Mouse (Mus musculus) kidney, postnatal 0 days (tissue): Measurements from ENCODE around the gene Ppp6r3. TPM values are rescaled to one million over a fixed set of nuclear protein-coding genes. Genes with fewer than 3 reads are reported as not detected.

Experiments
- ATAC-seq: fragments of 200-750 bp; cut with Nextera tagmentation; replicated peaks from 2 replicates; pipeline ENCODE4 v1.8.0; 2017; ENCODE audit warnings: low read depth, moderate number of reproducible peaks, moderate TSS enrichment, moderate library complexity; ENCODE audit not compliant: low FRiP score
- DNase-seq: peaks from one replicate; pipeline ENCODE4 v3.0.0-alpha.2; 2016; ENCODE audit warnings: low spot score
- H3K27ac ChIP-seq: fragments of 300-500 bp; sonication (generic); 2 replicates; pipeline ENCODE4 v1.5.1; 2014; ENCODE audit warnings: mild to moderate bottlenecking
- H3K27me3 ChIP-seq: fragments of 300-500 bp; sonication (generic); 2 replicates; pipeline ENCODE4 v1.6.1; 2014; ENCODE audit warnings: low read length, mixed read lengths; ENCODE audit not compliant: insufficient read depth
- H3K36me3 ChIP-seq: fragments of 300-500 bp; sonication (generic); 2 replicates; pipeline ENCODE4 v1.6.1; 2014; ENCODE audit warnings: low read length, mixed read lengths; ENCODE audit not compliant: insufficient read depth
- H3K4me1 ChIP-seq: fragments of 300-500 bp; sonication (generic); replicated peaks from 2 replicates; pipeline ENCODE4 v1.6.1; 2014; ENCODE audit warnings: antibody characterized with exemption, low read length, mixed read lengths; ENCODE audit not compliant: insufficient read depth
- H3K4me2 ChIP-seq: fragments of 300-500 bp; sonication (generic); 2 replicates; pipeline ENCODE4 v1.6.1; 2014; ENCODE audit warnings: mild to moderate bottlenecking, low read length, moderate library complexity, mixed read lengths
- H3K4me3 ChIP-seq: fragments of 300-500 bp; sonication (generic); replicated peaks from 2 replicates; pipeline ENCODE4 v1.5.1; 2014; ENCODE audit warnings: low read depth, low read length
- H3K9ac ChIP-seq: fragments of 300-500 bp; sonication (generic); 2 replicates; pipeline ENCODE4 v1.6.1; 2014; ENCODE audit warnings: low read depth, low read length
- H3K9me3 ChIP-seq: fragments of 300-500 bp; sonication (generic); replicated peaks from 2 replicates; pipeline ENCODE4 v1.6.1; 2016; ENCODE audit warnings: low read length, inconsistent platforms, mixed read lengths
- CTCF ChIP-seq: IDR thresholded peaks from 2 replicates; pipeline ENCODE4 v1.5.1; 2016; ENCODE audit warnings: antibody characterized with exemption, low read depth, mild to moderate bottlenecking, moderate library complexity
- WGBS: fragments of 180-500 bp; shearing (Covaris S2); extraction: QIAGEN DNeasy Blood & Tissue Kit; methylation state at CpG from one replicate; pipeline ENCODE4 v1.1.7; 2014; 5-methylcytosine and 5-hydroxymethylcytosine counted together
- polyA plus RNA-seq: library from polyadenylated mRNA; unstranded; fragments of >200 nt; fragmentation: Nextera tagmentation; extraction: Ambion mirVana; gene quantifications from 2 replicates; pipeline ENCODE4 v1.2.1, GENCODE M21; 2015

Ppp6r3 gene
- polyA plus RNA-seq, 1 experiment from 2014 or later, result 37.9 TPM

GRCm38 (mm10) chr19:3562752-3563151 lies 12.8 kb downstream of the Ppp6r3 start:
- TF ChIP-seq CTCF, result no peak
- H3K4me1 ChIP-seq, result peaks cover 4% of the 10 kb centered on the region; the same call in 1 of the 2 replicates
- H3K9ac ChIP-seq, result no peak overlapping the region
- WGBS, result 84% methylated on average over 6 of the region's 6 CpGs
- no peak overlapping the region for H3K4me2 ChIP-seq
- no peak overlapping the region for H3K27ac ChIP-seq
- H3K9me3 ChIP-seq, result no peaks in the 10 kb centered on the region
- ATAC-seq (no peak), DNase-seq (no peak)
- no peak overlapping the region for H3K4me3 ChIP-seq
- H3K36me3 ChIP-seq, result no peaks in the 10 kb centered on the region
- no peaks in the 10 kb centered on the region for H3K27me3 ChIP-seq

GRCm38 (mm10) chr19:3562298-3562697 lies 13.3 kb downstream of the Ppp6r3 start:
- ATAC-seq (no peak), DNase-seq (no peak)
- Histone ChIP-seq H3K4me3 (no peak overlapping the region), H3K9me3 (no peaks in the 10 kb centered on the region), H3K4me1 (peaks cover 4% of the 10 kb centered on the region; the same call in 1 of the 2 replicates), H3K27ac (no peak overlapping the region), H3K4me2 (no peak overlapping the region), H3K9ac (no peak overlapping the region), H3K27me3 (no peaks in the 10 kb centered on the region), H3K36me3 (no peaks in the 10 kb centered on the region)
- no peak for TF ChIP-seq CTCF
- WGBS, result 88% methylated on average over 2 of the region's 2 CpGs

GRCm38 (mm10) chr19:3556169-3556827 lies 19.3 kb downstream of the Ppp6r3 start:
- Histone ChIP-seq H3K27ac (no peak overlapping the region), H3K4me1 (no peaks in the 10 kb centered on the region), H3K4me2 (no peak overlapping the region), H3K9me3 (no peaks in the 10 kb centered on the region), H3K27me3 (no peaks in the 10 kb centered on the region), H3K4me3 (no peak overlapping the region), H3K9ac (no peak overlapping the region), H3K36me3 (no peaks in the 10 kb centered on the region)
- WGBS, result 77% methylated on average over 2 of the region's 2 CpGs
- TF ChIP-seq CTCF, result no peak
- DNase-seq (no peak), ATAC-seq (no peak)

- Histone ChIP-seq H3K27me3 (no peaks in the 10 kb centered on the region), H3K4me2 (no peak overlapping the region), H3K4me1 (no peaks in the 10 kb centered on the region), H3K9ac (no peak overlapping the region), H3K4me3 (no peak overlapping the region), H3K36me3 (no peaks in the 10 kb centered on the region), H3K27ac (no peak overlapping the region), H3K9me3 (no peaks in the 10 kb centered on the region)
- no peak for TF ChIP-seq CTCF
- no peak for ATAC-seq
- DNase-seq, result no peak
- 94% methylated on average over 8 of the region's 8 CpGs for WGBS
Observed at GRCm38 (mm10) chr19:3554785-3555184, 20.8 kb downstream of the Ppp6r3 start.

DNA sequence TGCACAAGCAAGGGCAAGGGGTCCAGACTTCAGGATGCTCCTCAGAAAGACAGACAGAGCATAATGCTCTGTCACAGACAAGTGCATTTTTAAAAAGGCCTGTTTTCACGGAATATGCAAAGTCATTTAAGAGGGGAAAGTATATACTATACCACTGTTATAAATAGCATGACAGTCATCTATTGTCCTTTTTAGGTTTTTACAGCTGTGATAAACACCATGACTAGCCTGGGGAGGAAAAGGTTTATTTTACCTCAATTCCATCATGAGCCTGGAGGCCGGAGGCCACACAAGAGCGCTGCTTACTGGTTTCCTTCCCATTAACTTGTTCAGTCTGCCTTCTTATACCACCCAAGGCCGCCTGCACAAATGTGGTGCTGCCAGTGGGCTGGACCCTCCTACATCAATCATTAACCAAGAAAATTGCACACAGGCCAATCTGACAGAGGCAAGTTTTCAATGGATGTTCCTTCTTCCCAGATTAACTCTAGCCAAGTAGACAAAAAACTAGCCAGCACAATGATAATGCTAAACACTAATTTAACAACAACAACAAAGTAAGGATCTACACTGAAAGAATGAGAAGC lies 23.9 kb downstream of the Ppp6r3 start:
- H3K36me3 ChIP-seq, result no peaks in the 10 kb centered on the region
- no peak overlapping the region for H3K4me3 ChIP-seq
- WGBS, result 40% methylated on average over 4 of the region's 4 CpGs
- H3K27ac ChIP-seq, result peak overlapping the region; percentile 31; the same call in 1 of the 2 replicates
- DNase-seq, result peak; percentile 28
- ATAC-seq, result peak; percentile 59; the same call in 1 of the 2 replicates
- no peak for TF ChIP-seq CTCF
- H3K9ac ChIP-seq, result no peak overlapping the region
- H3K27me3 ChIP-seq, result no peaks in the 10 kb centered on the region
- H3K9me3 ChIP-seq, result no peaks in the 10 kb centered on the region
- H3K4me1 ChIP-seq, result no peaks in the 10 kb centered on the region
- no peak overlapping the region for H3K4me2 ChIP-seq

DNA sequence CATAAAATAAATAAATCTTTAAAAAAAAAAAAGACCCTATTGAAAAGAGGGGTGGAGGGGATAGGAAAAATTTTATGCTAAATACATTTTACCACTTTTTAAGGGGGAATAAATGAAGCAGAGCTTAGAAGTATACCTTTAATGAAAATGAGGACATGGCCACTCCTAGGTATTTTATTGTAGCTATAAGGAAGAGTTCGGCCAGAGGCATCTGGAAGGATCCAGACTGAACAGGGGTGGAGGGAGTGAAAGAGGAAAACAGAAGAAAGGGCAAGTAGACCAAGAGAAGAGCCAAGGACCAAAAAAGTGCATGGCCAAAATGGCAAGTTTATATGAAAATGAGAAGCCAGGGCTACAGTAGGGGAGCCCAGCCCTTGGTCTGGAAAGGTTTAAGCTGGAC lies 25.4 kb downstream of the Ppp6r3 start:
- Histone ChIP-seq H3K27me3 (no peaks in the 10 kb centered on the region), H3K9ac (no peak overlapping the region), H3K36me3 (no peaks in the 10 kb centered on the region), H3K27ac (no peak overlapping the region), H3K4me3 (no peak overlapping the region), H3K9me3 (no peaks in the 10 kb centered on the region), H3K4me1 (no peaks in the 10 kb centered on the region), H3K4me2 (no peak overlapping the region)
- no peak for TF ChIP-seq CTCF
- WGBS, result 94% methylated on average over 1 of the region's 1 CpGs
- ATAC-seq (no peak), DNase-seq (no peak)
